Mouse (Mus musculus) ES-Bruce4 (cell line): ENCODE results near the gene Gm36210. TPM values are rescaled to one million over a fixed set of nuclear protein-coding genes. Genes with fewer than 3 reads are reported as not detected.
A peak's percentile ranks its signal among the peaks of the same experiment; 100 is the strongest.

Experiments used
- H3K27ac ChIP-seq: 2 replicates; pipeline ENCODE4 v1.5.1; 2012; ENCODE audit warnings: low read length, inconsistent platforms; ENCODE audit not compliant: insufficient read depth
- H3K27me3 ChIP-seq: 2 replicates; pipeline ENCODE4 v1.6.1; 2012; ENCODE audit warnings: mild to moderate bottlenecking, low read length, inconsistent platforms; ENCODE audit not compliant: control insufficient read depth, poor library complexity, insufficient read depth, severe bottlenecking
- H3K36me3 ChIP-seq: 2 replicates; pipeline ENCODE4 v1.6.1; 2012; ENCODE audit warnings: inconsistent platforms, mild to moderate bottlenecking, low read length, moderate library complexity; ENCODE audit not compliant: control insufficient read depth, poor library complexity, insufficient read depth, severe bottlenecking
- H3K4me1 ChIP-seq: one replicate; pipeline ENCODE4 v1.8.1; 2011; ENCODE audit warnings: low read length; ENCODE audit not compliant: control insufficient read depth, insufficient read depth
- H3K4me3 ChIP-seq: 2 replicates; pipeline ENCODE4 v1.5.1; 2011; ENCODE audit warnings: low read depth, mild to moderate bottlenecking, low read length
- H3K9ac ChIP-seq: 2 replicates; pipeline ENCODE4 v1.6.1; 2012; ENCODE audit warnings: low read depth, mild to moderate bottlenecking, inconsistent platforms; ENCODE audit not compliant: poor library complexity, severe bottlenecking
- H3K9me3 ChIP-seq: replicated peaks from 2 replicates; pipeline ENCODE4 v1.6.1; 2012; ENCODE audit warnings: mild to moderate bottlenecking, low read length, inconsistent platforms; ENCODE audit not compliant: control insufficient read depth, poor library complexity, insufficient read depth, severe bottlenecking
- CTCF ChIP-seq: IDR thresholded peaks from one replicate; pipeline ENCODE4 v1.8.1; 2011; ENCODE audit warnings: low read depth, low read length
- EP300 ChIP-seq: IDR thresholded peaks from 2 replicates; pipeline ENCODE4 v1.6.1; 2011; ENCODE audit warnings: low read depth, low read length; ENCODE audit not compliant: insufficient read depth
- POLR2A ChIP-seq: IDR thresholded peaks from one replicate; pipeline ENCODE4 v1.8.1; 2011; ENCODE audit warnings: low read length; ENCODE audit not compliant: insufficient read depth
- polyA plus RNA-seq: library from polyadenylated mRNA; stranded (reverse); fragments of >200 nt; gene quantifications from 2 replicates; pipeline ENCODE4 v1.2.4, GENCODE M21; 2011; ENCODE audit warnings: low read depth; ENCODE audit not compliant: missing spikeins, insufficient read depth, insufficient read length

Gene Gm36210
- polyA plus RNA-seq, 1 experiment: 1.1 TPM

- H3K9me3 ChIP-seq: no peaks in the 10 kb centered on the region; the same call in 1 of the 2 replicates
- TF ChIP-seq CTCF: peak; percentile 56
- TF ChIP-seq EP300: no peak
Observed at GRCm38 (mm10) chr7:4878186-4878585, 28.1 kb downstream of the Gm36210 start.

GRCm38 (mm10) chr7:4877226-4877625 is 29.1 kb downstream of the Gm36210 start:
- H3K4me3 ChIP-seq: peak overlapping the region; percentile 80
- no peak overlapping the region for H3K27ac ChIP-seq
- TF ChIP-seq EP300: no peak
- no peak for TF ChIP-seq POLR2A
- no peak for TF ChIP-seq CTCF
- H3K27me3 ChIP-seq: no peaks in the 10 kb centered on the region
- H3K36me3 ChIP-seq: no peaks in the 10 kb centered on the region
- H3K9ac ChIP-seq: peak overlapping the region; percentile 11
- H3K4me1 ChIP-seq: no peaks in the 10 kb centered on the region
- no peaks in the 10 kb centered on the region; the same call in 1 of the 2 replicates for H3K9me3 ChIP-seq

More at GRCm38 (mm10) chr7:4878186-4878585, 28.1 kb downstream of the Gm36210 start:
- Histone ChIP-seq H3K27ac (no peak overlapping the region), H3K36me3 (no peaks in the 10 kb centered on the region; the same call in 1 of the 2 replicates), H3K9ac (0 out of 2 replicates have a peak overlapping the region, but pooled peaks have one; percentile 11), H3K4me3 (no peak overlapping the region), H3K27me3 (no peaks in the 10 kb centered on the region), H3K4me1 (no peaks in the 10 kb centered on the region)

DNA sequence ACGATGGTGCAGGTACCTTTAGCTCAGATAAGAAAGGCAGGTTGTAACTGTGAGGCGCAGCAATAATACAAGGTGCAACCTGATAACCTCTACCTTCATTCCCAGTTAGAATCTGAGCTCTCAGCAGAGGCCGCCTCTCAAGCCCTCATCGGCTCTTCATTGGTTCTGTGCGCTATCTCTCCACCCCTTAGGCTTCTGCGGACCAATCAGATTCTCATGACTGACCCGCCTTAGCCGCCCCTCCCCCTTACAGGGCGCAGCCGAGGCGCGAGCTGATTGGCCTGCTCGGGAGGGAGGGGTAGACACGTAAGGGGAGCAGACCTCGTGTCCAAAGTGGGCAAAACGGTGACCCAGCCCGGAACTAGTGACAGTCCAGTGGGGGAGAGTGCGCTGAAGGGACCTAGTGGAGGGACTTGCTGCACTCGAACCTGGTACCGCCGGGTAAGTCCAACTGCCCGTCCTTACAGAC is 29.5 kb downstream of the Gm36210 start, which contains the start of gene Isoc2a:
Gene Isoc2a (plus strand): TSS at position 401 of the 469 bp plus-strand sequence.
- Histone ChIP-seq H3K9ac (peak within 1 kb of the TSS; percentile 11), H3K4me1 (no peaks in the 10 kb centered on the region), H3K4me3 (peak within 1 kb of the TSS; percentile 80), H3K27ac (peak within 1 kb of the TSS; percentile 34; the same call in 1 of the 2 replicates), H3K9me3 (no peaks in the 10 kb centered on the region; the same call in 1 of the 2 replicates), H3K27me3 (no peaks in the 10 kb centered on the region), H3K36me3 (no peaks in the 10 kb centered on the region)
- TF ChIP-seq POLR2A: peak; percentile 74
- peak; percentile 63; the same call in 1 of the 2 replicates for TF ChIP-seq EP300
- TF ChIP-seq CTCF: no peak

DNA sequence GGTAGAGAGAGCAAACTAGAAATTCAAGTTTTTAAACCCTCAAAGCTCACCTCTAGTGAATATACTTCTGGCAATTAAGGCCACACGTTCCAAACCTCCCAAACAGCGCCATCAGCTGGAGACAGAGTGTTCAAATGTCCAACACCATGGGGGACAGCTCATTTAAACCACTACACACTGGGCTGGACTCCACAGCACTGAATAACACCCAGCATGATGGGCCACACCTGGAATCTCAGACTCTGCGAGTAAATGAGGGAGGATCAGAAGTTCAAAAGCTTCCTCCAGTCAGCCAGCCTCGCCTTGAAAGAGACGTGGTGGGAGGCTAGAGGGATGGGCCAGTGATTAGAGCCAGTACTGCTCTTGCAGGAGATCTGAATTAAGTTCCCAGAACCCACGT is 36.2 kb downstream of the Gm36210 start, which contains the start of gene Isoc2b:
Gene Isoc2b (minus strand): TSS at position 126 of the 400 bp plus-strand sequence.
- Histone ChIP-seq H3K27ac (no peak within 1 kb of the TSS), H3K9me3 (no peaks in the 10 kb centered on the region), H3K27me3 (no peaks in the 10 kb centered on the region), H3K4me1 (no peaks in the 10 kb centered on the region), H3K9ac (no peak within 1 kb of the TSS), H3K4me3 (no peak within 1 kb of the TSS), H3K36me3 (no peaks in the 10 kb centered on the region)
- no peak for TF ChIP-seq EP300
- no peak for TF ChIP-seq POLR2A
- TF ChIP-seq CTCF: no peak

GRCm38 (mm10) chr7:4866631-4867180 is 39.6 kb downstream of the Gm36210 start:
- no peaks in the 10 kb centered on the region for H3K36me3 ChIP-seq
- no peaks in the 10 kb centered on the region for H3K27me3 ChIP-seq
- peak overlapping the region; percentile 92 for H3K4me3 ChIP-seq
- no peaks in the 10 kb centered on the region for H3K9me3 ChIP-seq
- TF ChIP-seq CTCF: no peak
- no peak for TF ChIP-seq POLR2A
- TF ChIP-seq EP300: no peak
- H3K27ac ChIP-seq: peak overlapping the region; percentile 5; the same call in 1 of the 2 replicates
- H3K4me1 ChIP-seq: no peaks in the 10 kb centered on the region
- peak overlapping the region; percentile 65 for H3K9ac ChIP-seq
